In genomic region chrX:53055771-53056170, GRCm38 (mm10) we compare ENCODE assay signal across 8 mouse cellular contexts.
A peak's percentile ranks its signal among the peaks of the same experiment; 100 is the strongest.
DNase-seq lines count a peak whose midpoint lies in the region; ATAC-seq and TF ChIP-seq lines count a peak whose summit lies in the region.

No protein-coding gene starts in this region.

- peak overlapping the region; percentile 80 for H3K4me3 ChIP-seq in erythroblast, embryonic 14.5 days (replicated peaks)
- peak overlapping the region; percentile 51 for H3K4me3 ChIP-seq in hindbrain, embryonic 12.5 days
- peak overlapping the region; percentile 58 for H3K4me3 ChIP-seq in lung, postnatal 0 days (ENCODE audit: low read depth, low read length)
- H3K4me3 ChIP-seq in cerebellum, adult 2 months (replicated peaks; ENCODE audit: insufficient read depth, low read depth, low read length) = no peak overlapping the region

- H3K9ac ChIP-seq in hindbrain, embryonic 12.5 days = no peak overlapping the region
- H3K9ac ChIP-seq in lung, postnatal 0 days (replicated peaks; ENCODE audit: low read depth) = no peak overlapping the region

- peaks cover 35% of the 10 kb centered on the region for H3K4me1 ChIP-seq in erythroblast, embryonic 14.5 days (ENCODE audit: control insufficient read depth)
- no peaks in the 10 kb centered on the region for H3K4me1 ChIP-seq in hindbrain, embryonic 12.5 days
- no peaks in the 10 kb centered on the region; the same call in 1 of the 2 replicates for H3K4me1 ChIP-seq in lung, postnatal 0 days (ENCODE audit: insufficient read depth, low read depth, low read length)
- H3K4me1 ChIP-seq in cerebellum, adult 2 months (ENCODE audit: control insufficient read depth, insufficient read depth, low read length) = no peaks in the 10 kb centered on the region

- TF ChIP-seq POLR2A in brain, embryonic 14.5 days (IDR thresholded peaks at IDR 0.05; ENCODE audit: borderline replicate concordance, extremely low read depth, insufficient read depth, insufficient read length, poor library complexity, severe bottlenecking) = no peak
- TF ChIP-seq POLR2A in cerebellum, adult 2 months (IDR thresholded peaks at IDR 0.05; ENCODE audit: borderline replicate concordance, insufficient read depth, low read length) = no peak

- no peak overlapping the region for H3K27ac ChIP-seq in hindbrain, embryonic 12.5 days
- peak overlapping the region; percentile 95; the same call in 1 of the 2 replicates for H3K27ac ChIP-seq in lung, postnatal 0 days (ENCODE audit: low read length)
- H3K27ac ChIP-seq in cerebellum, adult 2 months (ENCODE audit: insufficient read depth, low read length) = no peak overlapping the region

- ATAC-seq in erythroblast, adult 5-6 weeks (replicated peaks; ENCODE audit: low FRiP score, poor library complexity, severe bottlenecking) = no peak
- no peak for ATAC-seq in hindbrain, embryonic 12.5 days (ENCODE audit: low FRiP score)
- ATAC-seq in lung, postnatal 0 days = no peak

- H3K27me3 ChIP-seq in erythroblast, embryonic 14.5 days (ENCODE audit: control insufficient read depth) = peaks cover 41% of the 10 kb centered on the region
- peaks cover 22% of the 10 kb centered on the region for H3K27me3 ChIP-seq in hindbrain, embryonic 12.5 days
- H3K27me3 ChIP-seq in lung, postnatal 0 days (replicated peaks; ENCODE audit: insufficient read depth, low read length) = no peaks in the 10 kb centered on the region
- H3K27me3 ChIP-seq in cerebellum, adult 2 months (ENCODE audit: control insufficient read depth, insufficient read depth, low read length) = peaks cover 2% of the 10 kb centered on the region; the same call in 1 of the 2 replicates

- no peak for TF ChIP-seq EP300 in lung, postnatal 0 days (IDR thresholded peaks at IDR 0.05)

- 14% methylated on average over 9 of the region's 9 CpGs for WGBS in hindbrain, embryonic 12.5 days
- WGBS in lung, postnatal 0 days = 11% methylated on average over 8 of the region's 9 CpGs
- 8% methylated on average over 9 of the region's 9 CpGs for WGBS in cerebellum, adult 2 months

- peaks cover 7% of the 10 kb centered on the region for H3K36me3 ChIP-seq in erythroblast, embryonic 14.5 days (ENCODE audit: control insufficient read depth)
- H3K36me3 ChIP-seq in hindbrain, embryonic 12.5 days = no peaks in the 10 kb centered on the region
- H3K36me3 ChIP-seq in lung, postnatal 0 days (ENCODE audit: insufficient read depth, low read length) = no peaks in the 10 kb centered on the region

- DNase-seq in brain, embryonic 14.5 days (ENCODE audit: low read depth) = peak; percentile 6
- DNase-seq in lung, postnatal 0 days (ENCODE audit: low spot score) = peak; percentile 59
- no peak for DNase-seq in cerebellum, adult 2 months
- no peak for DNase-seq in thymus, postnatal 4 days
- no peak for DNase-seq in urinary bladder, adult 18-20 months (ENCODE audit: low spot score in 2 of 2)

- peaks cover 10% of the 10 kb centered on the region for H3K9me3 ChIP-seq in erythroblast, embryonic 14.5 days (ENCODE audit: control insufficient read depth, low read length)
- no peaks in the 10 kb centered on the region for H3K9me3 ChIP-seq in hindbrain, embryonic 12.5 days (replicated peaks)
- no peaks in the 10 kb centered on the region for H3K9me3 ChIP-seq in lung, postnatal 0 days (ENCODE audit: low read length)

- no peak for TF ChIP-seq CTCF in brain, embryonic 14.5 days (IDR thresholded peaks at IDR 0.05; ENCODE audit: borderline replicate concordance, extremely low read depth, insufficient read depth, insufficient read length)
- TF ChIP-seq CTCF in lung, postnatal 0 days (IDR thresholded peaks at IDR 0.05) = no peak
- no peak for TF ChIP-seq CTCF in cerebellum, adult 2 months (IDR thresholded peaks at IDR 0.05; ENCODE audit: borderline replicate concordance, insufficient read depth, low read depth, low read length)

- H3K4me2 ChIP-seq in hindbrain, embryonic 12.5 days (replicated peaks) = peak overlapping the region; percentile 63
- peak overlapping the region; percentile 54 for H3K4me2 ChIP-seq in lung, postnatal 0 days (replicated peaks; ENCODE audit: low read depth, low read length)

Comparison
In these comparisons a context has a peak if more than half of its experiments do, and no peak if none do; other contexts are left out.
1. DNase-seq: peak in brain, embryonic 14.5 days (single experiment) and lung, postnatal 0 days (single experiment); none in cerebellum, adult 2 months (0 of 2), thymus, postnatal 4 days (single experiment) and urinary bladder, adult 18-20 months (0 of 2).